Mouse (Mus musculus): ENCODE measurements at regions not wholly inside any gene's neighbourhood (a gene's known extent, or its start where the extent isn't known, plus 50 kb on each side); places are given as distances from the start of the nearest gene placed in this dataset.

DNA sequence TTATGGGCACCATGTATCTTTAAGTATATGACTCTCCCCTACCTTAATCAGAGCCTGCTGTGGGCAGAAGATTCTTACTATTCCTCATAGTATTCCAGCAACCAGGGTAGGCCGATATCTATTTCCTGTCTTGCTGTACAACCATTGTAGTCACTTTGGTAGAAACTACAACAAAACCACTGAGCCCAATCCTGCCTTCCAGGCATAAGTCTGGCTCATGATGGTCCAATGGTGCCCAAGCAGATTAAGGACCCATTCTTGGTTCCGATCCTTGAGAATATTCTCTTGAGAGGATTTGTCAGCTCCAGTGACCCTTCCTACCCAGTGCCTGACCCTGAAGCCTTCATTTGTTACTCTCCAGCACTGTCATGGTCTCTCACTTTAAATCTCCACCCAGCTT is 102.9 kb upstream of the Mylip start:
- 93% methylated on average over 2 of the region's 2 CpGs for WGBS
- Histone ChIP-seq H3K27me3 (replicated peaks; ENCODE audit: control insufficient read depth, insufficient read depth, low read length) (no peaks in the 10 kb centered on the region), H3K4me1 (ENCODE audit: control insufficient read depth, insufficient read depth, low read depth, low read length) (no peaks in the 10 kb centered on the region), H3K9me3 (ENCODE audit: control insufficient read depth, low read length) (no peaks in the 10 kb centered on the region), H3K9ac (ENCODE audit: low read depth, low read length) (no peak overlapping the region), H3K36me3 (ENCODE audit: control insufficient read depth, insufficient read depth, low read length) (no peaks in the 10 kb centered on the region), H3K4me3 (ENCODE audit: low read length) (no peak overlapping the region), H3K27ac (ENCODE audit: low read depth, low read length) (no peak overlapping the region), H3K4me2 (ENCODE audit: low read length) (no peak overlapping the region)
- ATAC-seq: no peak

DNA sequence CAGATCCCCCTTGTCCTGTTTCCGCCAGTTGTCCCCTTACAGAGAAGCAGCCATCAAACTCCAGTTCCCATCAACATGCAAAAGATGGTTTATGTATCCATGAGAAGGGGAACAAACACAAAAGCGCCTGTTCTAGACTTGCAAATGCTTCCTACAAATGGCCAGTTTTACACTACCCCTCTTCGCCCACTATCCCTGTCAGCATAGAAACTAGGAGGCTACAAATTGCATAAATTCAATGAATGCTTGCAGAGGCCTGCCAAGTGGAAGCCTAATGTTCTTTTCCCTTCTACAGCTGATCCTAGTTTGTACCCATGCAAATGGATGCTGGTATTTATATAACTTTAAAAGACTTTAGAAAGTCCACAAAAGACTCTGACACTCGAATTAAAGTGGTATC is 102.3 kb upstream of the Mylip start:
- ATAC-seq: no peak
- Histone ChIP-seq H3K36me3 (ENCODE audit: control insufficient read depth, insufficient read depth, low read length) (no peaks in the 10 kb centered on the region), H3K4me1 (ENCODE audit: control insufficient read depth, insufficient read depth, low read depth, low read length) (no peaks in the 10 kb centered on the region), H3K9me3 (ENCODE audit: control insufficient read depth, low read length) (no peaks in the 10 kb centered on the region), H3K4me3 (ENCODE audit: low read length) (no peak overlapping the region), H3K27ac (ENCODE audit: low read depth, low read length) (no peak overlapping the region), H3K27me3 (replicated peaks; ENCODE audit: control insufficient read depth, insufficient read depth, low read length) (no peaks in the 10 kb centered on the region), H3K4me2 (ENCODE audit: low read length) (no peak overlapping the region), H3K9ac (ENCODE audit: low read depth, low read length) (no peak overlapping the region)
- WGBS: 90% methylated on average over 4 of the region's 4 CpGs

DNA sequence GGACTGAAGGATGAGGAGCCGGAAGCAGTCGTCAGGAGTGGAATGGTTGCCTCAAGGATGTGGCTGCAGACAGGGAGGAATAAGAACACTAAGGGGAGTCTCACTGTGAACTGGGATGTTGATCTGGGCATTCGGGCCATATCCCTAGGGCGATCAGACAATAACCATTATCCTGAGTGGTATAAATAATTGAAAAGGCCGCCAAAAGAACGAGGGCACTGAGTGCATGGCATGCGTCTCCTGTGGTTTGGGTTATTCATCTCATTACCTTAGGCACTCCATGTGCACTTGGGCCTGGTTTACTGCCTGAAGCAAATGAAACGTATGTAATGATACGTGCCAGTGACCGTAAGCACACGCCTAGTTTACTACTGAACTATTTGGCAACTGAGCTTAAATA is 99.6 kb upstream of the Mylip start:
- no peak for ATAC-seq
- Histone ChIP-seq H3K36me3 (ENCODE audit: control insufficient read depth, insufficient read depth, low read length) (no peaks in the 10 kb centered on the region), H3K9me3 (ENCODE audit: control insufficient read depth, low read length) (no peaks in the 10 kb centered on the region), H3K27ac (ENCODE audit: low read depth, low read length) (no peak overlapping the region), H3K4me2 (ENCODE audit: low read length) (no peak overlapping the region), H3K4me1 (ENCODE audit: control insufficient read depth, insufficient read depth, low read depth, low read length) (no peaks in the 10 kb centered on the region), H3K4me3 (ENCODE audit: low read length) (no peak overlapping the region), H3K27me3 (replicated peaks; ENCODE audit: control insufficient read depth, insufficient read depth, low read length) (no peaks in the 10 kb centered on the region), H3K9ac (ENCODE audit: low read depth, low read length) (no peak overlapping the region)
- 81% methylated on average over 11 of the region's 11 CpGs for WGBS

- no peak overlapping the region for H3K9ac ChIP-seq (ENCODE audit: low read depth, low read length)
- H3K27ac ChIP-seq (ENCODE audit: low read depth, low read length): no peak overlapping the region
- H3K27me3 ChIP-seq (replicated peaks; ENCODE audit: control insufficient read depth, insufficient read depth, low read length): no peaks in the 10 kb centered on the region
- H3K9me3 ChIP-seq (ENCODE audit: control insufficient read depth, low read length): no peaks in the 10 kb centered on the region
- H3K4me3 ChIP-seq (ENCODE audit: low read length): no peak overlapping the region
- H3K4me2 ChIP-seq (ENCODE audit: low read length): no peak overlapping the region
- H3K36me3 ChIP-seq (ENCODE audit: control insufficient read depth, insufficient read depth, low read length): no peaks in the 10 kb centered on the region
- WGBS: 92% methylated on average over 10 of the region's 10 CpGs
- ATAC-seq: no peak
- no peaks in the 10 kb centered on the region for H3K4me1 ChIP-seq (ENCODE audit: control insufficient read depth, insufficient read depth, low read depth, low read length)
Measured at GRCm38 (mm10) chr13:45294691-45295090, 94.9 kb upstream of the Mylip start.

- no peak overlapping the region for H3K9ac ChIP-seq (ENCODE audit: low read depth, low read length)
- no peaks in the 10 kb centered on the region for H3K27me3 ChIP-seq (replicated peaks; ENCODE audit: control insufficient read depth, insufficient read depth, low read length)
- ATAC-seq: no peak
- H3K4me1 ChIP-seq (ENCODE audit: control insufficient read depth, insufficient read depth, low read depth, low read length): no peaks in the 10 kb centered on the region
- H3K4me3 ChIP-seq (ENCODE audit: low read length): no peak overlapping the region
- H3K9me3 ChIP-seq (ENCODE audit: control insufficient read depth, low read length): no peaks in the 10 kb centered on the region
- no peak overlapping the region for H3K27ac ChIP-seq (ENCODE audit: low read depth, low read length)
- no peaks in the 10 kb centered on the region for H3K36me3 ChIP-seq (ENCODE audit: control insufficient read depth, insufficient read depth, low read length)
- no peak overlapping the region for H3K4me2 ChIP-seq (ENCODE audit: low read length)
- WGBS: 75% methylated on average over 8 of the region's 8 CpGs
Measured at GRCm38 (mm10) chr13:45300610-45301009, 88.9 kb upstream of the Mylip start.

- H3K27ac ChIP-seq (ENCODE audit: low read depth, low read length): no peak overlapping the region
- 76% methylated on average over 10 of the region's 10 CpGs for WGBS
Measured at GRCm38 (mm10) chr13:45301191-45301905, 88.2 kb upstream of the Mylip start.

GRCm38 (mm10) chr13:45302796-45303195 is 86.7 kb upstream of the Mylip start:
- no peak for ATAC-seq
- Histone ChIP-seq H3K9ac (ENCODE audit: low read depth, low read length) (no peak overlapping the region), H3K27me3 (replicated peaks; ENCODE audit: control insufficient read depth, insufficient read depth, low read length) (no peaks in the 10 kb centered on the region), H3K27ac (ENCODE audit: low read depth, low read length) (no peak overlapping the region), H3K9me3 (ENCODE audit: control insufficient read depth, low read length) (no peaks in the 10 kb centered on the region), H3K4me1 (ENCODE audit: control insufficient read depth, insufficient read depth, low read depth, low read length) (no peaks in the 10 kb centered on the region), H3K36me3 (ENCODE audit: control insufficient read depth, insufficient read depth, low read length) (no peaks in the 10 kb centered on the region), H3K4me2 (ENCODE audit: low read length) (no peak overlapping the region), H3K4me3 (ENCODE audit: low read length) (no peak overlapping the region)
- WGBS: 53% methylated on average over 6 of the region's 6 CpGs

More at GRCm38 (mm10) chr13:45301191-45301905, 88.2 kb upstream of the Mylip start:
- Histone ChIP-seq H3K9me3 (ENCODE audit: control insufficient read depth, low read length) (no peaks in the 10 kb centered on the region), H3K4me1 (ENCODE audit: control insufficient read depth, insufficient read depth, low read depth, low read length) (no peaks in the 10 kb centered on the region), H3K4me2 (ENCODE audit: low read length) (no peak overlapping the region), H3K27me3 (replicated peaks; ENCODE audit: control insufficient read depth, insufficient read depth, low read length) (no peaks in the 10 kb centered on the region), H3K4me3 (ENCODE audit: low read length) (no peak overlapping the region), H3K36me3 (ENCODE audit: control insufficient read depth, insufficient read depth, low read length) (no peaks in the 10 kb centered on the region), H3K9ac (ENCODE audit: low read depth, low read length) (no peak overlapping the region)
- ATAC-seq: no peak

DNA sequence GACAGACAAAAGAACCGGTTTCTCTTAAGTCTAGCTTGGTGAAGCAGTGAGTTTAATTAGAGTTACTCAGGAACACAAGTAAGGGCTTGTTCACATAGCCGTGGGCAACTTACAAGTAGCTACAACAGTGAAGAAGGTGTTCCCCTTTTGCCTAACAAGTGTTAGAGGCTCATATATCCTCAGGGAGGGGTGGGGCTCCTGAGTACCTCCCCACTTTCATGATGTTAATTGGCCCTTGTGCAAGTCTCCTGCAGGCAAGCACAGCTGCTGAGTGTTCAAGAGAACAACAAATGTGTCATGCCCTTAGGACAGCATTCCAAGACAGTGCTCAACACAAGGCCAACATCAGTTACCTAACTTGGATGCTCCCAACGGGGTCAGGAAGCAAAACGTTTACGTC is 83.4 kb upstream of the Mylip start:
- Histone ChIP-seq H3K4me1 (ENCODE audit: control insufficient read depth, insufficient read depth, low read depth, low read length) (no peaks in the 10 kb centered on the region), H3K4me3 (ENCODE audit: low read length) (no peak overlapping the region), H3K9me3 (ENCODE audit: control insufficient read depth, low read length) (no peaks in the 10 kb centered on the region), H3K27me3 (replicated peaks; ENCODE audit: control insufficient read depth, insufficient read depth, low read length) (no peaks in the 10 kb centered on the region), H3K9ac (ENCODE audit: low read depth, low read length) (no peak overlapping the region), H3K36me3 (ENCODE audit: control insufficient read depth, insufficient read depth, low read length) (no peaks in the 10 kb centered on the region), H3K27ac (ENCODE audit: low read depth, low read length) (no peak overlapping the region), H3K4me2 (ENCODE audit: low read length) (no peak overlapping the region)
- 83% methylated on average over 5 of the region's 5 CpGs for WGBS
- ATAC-seq: no peak

DNA sequence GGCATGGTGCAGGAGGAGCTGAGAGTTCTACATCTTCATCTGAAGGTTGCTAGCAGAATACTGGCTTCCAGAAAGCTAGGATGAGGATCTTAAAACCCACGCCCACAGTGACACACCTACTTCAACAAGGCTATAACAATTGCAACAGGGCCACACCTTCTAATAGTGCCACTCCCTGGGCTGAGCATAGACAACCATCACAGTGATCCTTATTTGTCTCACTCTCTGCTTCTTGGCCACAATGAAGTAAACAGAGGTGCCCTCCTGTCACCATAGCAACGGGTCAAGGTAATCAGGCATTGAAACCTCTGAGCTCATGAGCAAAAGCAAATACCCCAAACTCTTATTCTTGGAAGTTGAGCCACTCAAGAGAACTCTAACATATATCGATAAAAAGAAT is 82.3 kb upstream of the Mylip start:
- Histone ChIP-seq H3K4me2 (ENCODE audit: low read length) (no peak overlapping the region), H3K9ac (ENCODE audit: low read depth, low read length) (no peak overlapping the region), H3K9me3 (ENCODE audit: control insufficient read depth, low read length) (no peaks in the 10 kb centered on the region), H3K36me3 (ENCODE audit: control insufficient read depth, insufficient read depth, low read length) (no peaks in the 10 kb centered on the region), H3K4me1 (ENCODE audit: control insufficient read depth, insufficient read depth, low read depth, low read length) (no peaks in the 10 kb centered on the region), H3K27ac (ENCODE audit: low read depth, low read length) (no peak overlapping the region), H3K27me3 (replicated peaks; ENCODE audit: control insufficient read depth, insufficient read depth, low read length) (no peaks in the 10 kb centered on the region), H3K4me3 (ENCODE audit: low read length) (no peak overlapping the region)
- ATAC-seq: no peak
- 91% methylated on average over 3 of the region's 3 CpGs for WGBS

GRCm38 (mm10) chr13:45319646-45320045 is 69.9 kb upstream of the Mylip start:
- Histone ChIP-seq H3K9ac (ENCODE audit: low read depth, low read length) (no peak overlapping the region), H3K9me3 (ENCODE audit: control insufficient read depth, low read length) (no peaks in the 10 kb centered on the region), H3K27me3 (replicated peaks; ENCODE audit: control insufficient read depth, insufficient read depth, low read length) (no peaks in the 10 kb centered on the region), H3K4me1 (ENCODE audit: control insufficient read depth, insufficient read depth, low read depth, low read length) (no peaks in the 10 kb centered on the region), H3K4me2 (ENCODE audit: low read length) (no peak overlapping the region), H3K27ac (ENCODE audit: low read depth, low read length) (no peak overlapping the region), H3K4me3 (ENCODE audit: low read length) (no peak overlapping the region), H3K36me3 (ENCODE audit: control insufficient read depth, insufficient read depth, low read length) (no peaks in the 10 kb centered on the region)
- 79% methylated on average over 6 of the region's 6 CpGs for WGBS
- no peak for ATAC-seq

Data from hindbrain, embryonic 16.5 days (tissue).